Mouse (Mus musculus): ENCODE results near the gene Grm7.

Gene Grm7

DNA sequence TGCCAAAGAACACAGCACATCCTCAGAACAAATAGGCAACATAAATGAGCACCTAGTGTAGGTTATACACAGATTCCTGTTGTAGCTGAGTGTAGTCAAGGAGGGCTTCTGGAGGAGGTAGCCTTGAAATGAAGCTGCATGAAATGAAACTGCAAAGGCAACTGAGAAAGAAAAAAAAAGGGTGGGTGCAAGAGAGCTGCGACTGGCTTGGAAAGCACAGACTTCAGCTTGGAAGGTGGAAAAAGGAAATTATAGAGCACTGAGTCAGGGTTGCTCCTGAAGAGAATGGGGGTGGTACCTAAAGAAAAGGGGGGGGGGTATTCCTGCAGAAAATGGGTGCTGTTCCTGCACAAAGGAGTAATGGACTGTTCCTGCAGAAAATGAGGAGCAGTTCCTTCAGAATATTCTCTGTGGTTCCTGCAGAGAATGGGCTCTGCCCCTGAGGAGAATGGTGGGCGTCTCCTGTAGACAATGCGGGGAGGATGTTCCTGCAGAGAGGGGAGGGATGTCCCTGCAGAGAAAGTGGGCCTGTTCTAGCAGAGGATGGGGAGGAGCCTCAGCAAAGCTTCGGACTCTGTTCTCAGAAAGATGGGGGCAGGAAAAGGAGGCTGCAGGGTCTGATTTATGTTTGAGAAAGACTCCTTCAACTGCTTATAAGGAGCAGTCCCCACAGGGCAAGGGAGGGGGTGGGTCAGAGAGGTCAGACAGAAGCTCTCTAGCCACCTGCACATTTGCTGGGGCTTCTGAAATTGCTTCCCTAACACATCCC is 726.4 kb downstream of the Grm7 start:
- DNase-seq: no peak

GRCm38 (mm10) chr6:111372626-111373380 is 727.4 kb downstream of the Grm7 start:
- DNase-seq: no peak

- no peak for DNase-seq
These were observed 735.3 kb downstream of the Grm7 start for GRCm38 (mm10) chr6:111380710-111381109.

DNA sequence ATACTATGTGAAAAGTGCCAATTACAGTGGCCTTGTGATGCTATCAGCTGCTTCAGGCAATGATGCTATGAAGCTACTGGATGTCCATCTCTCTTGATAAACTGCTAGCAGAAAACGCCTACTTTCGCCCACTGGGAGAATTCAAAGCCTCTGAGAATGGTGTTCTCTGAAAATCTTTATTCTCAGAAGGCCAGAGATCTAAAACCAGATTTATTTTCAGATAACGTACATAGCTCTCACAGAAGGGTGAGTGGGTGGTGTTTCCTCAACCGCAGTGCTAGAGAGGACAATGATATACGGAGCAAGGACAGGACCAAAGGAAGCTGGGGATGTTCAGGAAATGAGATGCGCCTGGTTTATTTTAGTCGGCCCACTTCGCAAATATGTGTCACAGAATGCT is 763.4 kb downstream of the Grm7 start:
- DNase-seq: no peak

GRCm38 (mm10) chr6:111424737-111425136 is 779.4 kb downstream of the Grm7 start:
- no peak for DNase-seq

DNA sequence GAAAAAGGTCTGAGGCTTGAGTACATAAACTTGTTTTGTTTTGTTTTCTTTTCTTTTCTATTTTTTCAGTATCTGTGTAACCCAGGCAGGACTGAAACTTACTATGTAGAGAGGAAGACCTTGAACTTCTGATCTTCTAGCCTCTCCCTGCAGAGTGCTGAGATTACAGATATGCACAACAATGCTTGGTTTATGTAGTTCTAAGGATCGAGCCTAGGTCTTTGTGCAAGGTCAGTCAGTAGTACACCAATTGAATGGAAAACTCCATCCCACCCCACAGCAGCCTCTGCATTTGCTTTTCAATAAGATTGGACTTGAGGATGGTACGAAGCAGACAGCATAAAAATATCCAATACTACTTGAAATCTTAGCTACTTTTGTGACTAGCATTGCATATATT is 800.8 kb downstream of the Grm7 start:
- DNase-seq: no peak

DNA sequence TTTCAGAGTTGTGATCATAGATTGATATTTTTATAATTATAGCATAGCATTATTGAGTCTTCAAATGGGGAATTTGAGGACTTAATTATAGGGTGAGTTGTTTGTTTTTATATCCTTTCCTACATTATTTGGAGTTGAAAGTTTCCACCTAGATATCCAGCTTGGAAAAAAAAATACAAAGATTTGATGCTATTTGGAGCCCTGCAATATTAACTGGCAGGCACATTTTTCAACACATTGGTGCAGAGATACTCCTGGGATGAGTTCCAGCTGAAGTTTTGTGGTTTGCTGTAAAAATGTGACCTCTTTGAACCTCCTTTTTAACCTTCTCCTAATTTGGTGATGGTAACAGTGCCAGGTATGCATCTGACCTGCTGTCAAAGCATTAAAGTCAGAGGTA is 802.5 kb downstream of the Grm7 start:
- no peak for DNase-seq

DNA sequence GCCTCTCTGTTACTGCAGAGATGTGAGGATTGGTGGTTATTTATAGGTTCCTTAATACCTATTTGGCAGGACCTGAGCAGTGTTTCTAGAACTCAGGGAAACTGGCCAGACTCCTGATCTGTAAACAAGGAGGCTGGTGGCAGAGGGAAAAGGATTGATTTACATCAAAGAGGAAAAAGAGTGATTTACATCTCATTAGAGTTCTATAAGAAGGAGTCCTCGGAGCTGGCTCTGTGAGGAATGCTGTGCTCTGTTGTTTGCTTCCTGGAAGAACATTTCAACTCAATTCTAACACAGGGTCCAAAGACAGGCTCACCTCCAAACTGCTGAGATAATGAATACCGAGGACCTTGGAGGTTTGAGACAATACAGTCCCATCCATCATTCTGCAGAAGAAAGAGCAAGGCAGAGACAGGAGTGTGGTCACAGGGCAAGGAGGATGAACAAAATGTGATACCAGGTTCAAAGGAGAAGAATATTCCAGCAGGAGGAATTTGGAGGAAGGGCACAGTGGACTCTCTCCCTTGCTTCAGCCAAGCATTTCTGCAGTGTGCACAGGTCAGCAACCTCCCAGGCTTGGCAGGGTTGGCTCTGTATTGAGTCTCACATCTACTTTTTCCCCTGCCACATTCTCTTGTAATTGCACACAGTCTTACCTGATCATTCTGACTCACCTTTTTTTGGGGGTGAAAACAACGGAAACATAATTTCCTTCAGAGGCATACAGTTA is 803.8 kb downstream of the Grm7 start:
- DNase-seq: peak; percentile 31

DNA sequence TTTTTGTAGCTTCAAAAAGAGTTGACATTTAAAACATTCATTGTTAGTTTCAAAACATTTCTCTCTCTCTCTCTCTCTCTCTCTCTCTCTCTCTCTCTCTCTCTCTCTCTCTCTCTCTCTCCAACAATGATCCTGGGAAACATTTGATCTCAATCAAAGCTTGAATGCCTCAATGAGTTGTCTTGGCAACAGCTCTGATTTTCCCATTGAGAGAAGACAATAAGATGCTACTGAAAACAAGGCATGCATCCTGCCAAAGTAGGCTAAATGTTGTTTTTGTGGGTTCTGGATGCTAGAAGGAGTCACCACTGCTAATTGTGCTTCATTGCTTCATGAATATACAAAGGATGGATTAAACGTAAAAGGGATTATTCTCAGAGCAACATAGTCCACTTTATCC is 836.5 kb downstream of the Grm7 start:
- DNase-seq: no peak

DNA sequence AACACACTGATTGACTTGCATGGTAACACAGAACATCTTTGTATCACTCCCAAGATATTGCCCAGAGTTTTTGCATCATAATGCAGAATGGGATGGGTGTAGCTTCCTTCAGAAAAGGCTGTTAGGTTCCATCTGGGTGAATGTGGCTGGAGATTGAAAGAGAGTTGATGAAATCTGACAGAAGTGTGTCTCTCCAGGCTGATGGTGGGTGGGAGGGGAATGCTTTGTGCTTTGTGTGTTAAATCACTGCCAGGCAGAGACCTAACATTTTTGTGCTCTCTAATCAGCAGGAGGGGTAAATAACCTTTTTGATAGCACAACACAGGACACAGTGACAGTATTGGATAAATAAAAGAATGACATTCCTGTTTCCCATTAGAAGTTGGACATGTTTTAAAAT is 840.7 kb downstream of the Grm7 start:
- no peak for DNase-seq

DNA sequence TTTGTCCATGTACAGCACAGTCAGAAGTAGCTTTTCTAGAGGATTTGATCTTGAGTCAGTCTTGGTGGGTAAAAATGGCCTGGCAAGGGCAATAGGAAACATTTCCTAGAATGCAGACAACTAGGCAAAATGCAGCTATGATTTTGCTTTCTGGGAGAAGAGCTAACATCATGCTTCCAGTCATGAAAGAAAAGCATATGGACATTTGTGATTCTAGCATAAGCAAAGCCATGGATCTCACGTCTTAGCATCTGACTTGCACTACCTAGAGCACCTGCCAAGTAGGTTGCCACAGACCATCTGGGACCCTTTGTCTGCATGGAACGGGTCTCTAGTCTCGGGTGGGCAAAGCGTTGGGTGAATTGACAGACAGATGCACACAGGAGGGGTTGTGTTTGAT is 842.2 kb downstream of the Grm7 start:
- no peak for DNase-seq

GRCm38 (mm10) chr6:111492166-111492565 is 846.8 kb downstream of the Grm7 start:
- no peak for DNase-seq

GRCm38 (mm10) chr6:111499542-111499941 is 854.2 kb downstream of the Grm7 start:
- no peak for DNase-seq

- DNase-seq: no peak
These were observed 865.5 kb downstream of the Grm7 start for GRCm38 (mm10) chr6:111510768-111511459.

GRCm38 (mm10) chr6:111512359-111512758 is 867.0 kb downstream of the Grm7 start:
- DNase-seq: no peak

DNA sequence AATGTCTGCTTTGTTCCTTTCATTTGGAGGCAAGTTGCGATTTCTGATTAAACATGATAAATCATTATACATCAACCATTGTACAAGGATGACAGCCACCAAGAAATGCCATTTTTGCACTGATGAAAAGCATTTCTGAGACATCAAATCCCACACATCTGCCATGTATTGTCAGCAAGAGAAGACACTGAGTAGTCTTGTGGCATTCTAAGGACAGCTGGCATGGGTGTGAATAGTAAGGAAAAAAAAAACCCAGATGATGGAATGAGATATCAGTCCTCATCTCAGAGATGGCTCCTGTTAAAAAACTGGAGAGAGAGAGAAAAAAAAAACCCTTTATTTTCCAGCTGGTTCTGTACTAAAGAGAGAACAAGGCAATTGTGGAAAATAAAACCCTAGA is 875.8 kb downstream of the Grm7 start:
- DNase-seq: no peak

DNA sequence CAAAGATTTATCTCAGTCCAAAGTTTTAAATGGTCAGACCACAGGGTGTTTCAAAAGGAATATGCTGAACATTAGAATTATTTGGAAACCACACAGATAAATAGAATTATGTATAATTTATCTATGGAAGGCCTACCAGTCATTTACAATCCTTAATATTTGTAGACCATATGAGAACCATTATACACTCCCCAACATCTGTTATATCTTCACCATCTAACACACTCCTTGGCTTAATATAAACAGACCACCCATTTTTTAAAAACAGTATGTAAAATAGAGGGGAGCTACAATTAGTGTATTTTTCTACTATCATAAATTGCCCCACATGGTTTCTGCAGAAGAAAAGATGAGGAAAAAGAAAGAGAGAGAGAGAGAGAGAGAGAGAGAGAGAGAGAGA is 876.7 kb downstream of the Grm7 start:
- no peak for DNase-seq

DNA sequence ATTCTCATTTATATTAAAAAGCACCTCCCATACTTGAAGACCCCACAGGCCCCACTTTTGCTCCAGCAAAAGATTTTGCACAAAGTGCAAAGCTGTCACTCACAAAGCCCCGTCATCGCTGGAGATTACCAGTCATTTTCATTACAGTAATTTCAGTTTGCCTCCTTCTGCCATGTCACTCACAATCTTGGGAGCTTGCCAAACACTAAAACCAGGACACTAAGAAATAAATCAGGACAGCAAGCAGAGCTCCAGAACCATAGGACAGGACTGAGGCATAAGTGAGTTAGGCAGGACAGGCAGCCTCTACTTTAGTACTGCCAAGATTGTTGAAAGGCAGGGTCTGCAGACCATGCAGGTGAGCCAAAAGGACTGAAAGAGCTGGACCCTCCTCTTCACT is 884.6 kb downstream of the Grm7 start:
- no peak for DNase-seq

DNA sequence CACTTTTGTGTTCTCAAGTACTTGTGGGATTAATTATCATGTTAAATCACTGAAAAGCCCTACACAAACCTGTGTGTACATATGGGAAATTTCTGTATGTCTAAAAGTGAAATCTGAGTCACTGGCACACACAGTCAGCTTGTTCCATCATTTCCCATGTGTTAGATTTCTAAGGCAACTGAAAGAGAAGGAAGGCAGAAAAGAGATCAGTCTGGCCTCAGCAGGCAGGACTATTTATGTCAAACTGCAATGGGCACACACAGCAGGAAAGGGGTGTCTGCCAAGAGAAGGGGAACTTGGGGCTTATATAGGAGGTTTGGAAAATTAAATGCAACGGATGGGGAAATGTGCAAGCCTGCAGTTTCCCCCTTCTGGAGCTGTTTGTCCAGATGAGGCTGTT is 913.2 kb downstream of the Grm7 start:
- DNase-seq: no peak

DNA sequence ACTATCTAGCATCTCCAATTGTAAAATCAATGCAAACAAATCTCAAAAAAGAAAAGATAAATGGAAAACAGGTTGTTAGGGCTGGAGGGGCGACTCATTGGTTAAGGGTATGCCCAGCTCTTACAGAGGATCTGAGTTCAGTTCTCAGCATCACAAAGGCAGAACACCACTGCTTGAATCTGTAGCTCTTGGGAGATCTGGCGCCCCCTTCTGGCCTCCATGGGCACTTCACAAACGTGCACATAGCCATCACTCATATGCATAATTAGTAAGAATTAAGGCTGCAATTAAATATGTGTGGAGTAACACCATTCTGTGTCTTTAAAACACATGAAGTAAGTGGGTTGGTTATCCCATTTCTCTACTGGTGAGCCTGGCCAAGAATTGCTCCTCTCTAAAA is 914.1 kb downstream of the Grm7 start:
- no peak for DNase-seq

DNA sequence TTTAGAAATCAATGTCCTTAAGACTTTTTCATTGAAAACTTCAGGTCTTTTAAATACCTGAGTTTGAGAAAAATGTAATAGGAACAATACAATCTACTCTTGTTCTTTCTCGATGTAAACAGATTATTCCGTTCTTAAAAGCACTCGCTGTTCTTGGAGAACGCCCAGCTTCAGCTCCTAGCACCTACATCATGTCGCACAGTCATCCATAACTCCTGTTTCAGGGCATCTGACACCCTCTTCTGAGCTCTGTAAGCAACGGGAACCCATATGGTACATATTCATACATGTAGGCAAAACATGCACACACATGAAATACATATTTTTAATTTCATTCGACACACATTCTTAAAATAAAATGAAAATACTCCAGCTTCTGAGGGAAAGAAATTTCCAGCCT is 916.0 kb downstream of the Grm7 start:
- DNase-seq: no peak

DNA sequence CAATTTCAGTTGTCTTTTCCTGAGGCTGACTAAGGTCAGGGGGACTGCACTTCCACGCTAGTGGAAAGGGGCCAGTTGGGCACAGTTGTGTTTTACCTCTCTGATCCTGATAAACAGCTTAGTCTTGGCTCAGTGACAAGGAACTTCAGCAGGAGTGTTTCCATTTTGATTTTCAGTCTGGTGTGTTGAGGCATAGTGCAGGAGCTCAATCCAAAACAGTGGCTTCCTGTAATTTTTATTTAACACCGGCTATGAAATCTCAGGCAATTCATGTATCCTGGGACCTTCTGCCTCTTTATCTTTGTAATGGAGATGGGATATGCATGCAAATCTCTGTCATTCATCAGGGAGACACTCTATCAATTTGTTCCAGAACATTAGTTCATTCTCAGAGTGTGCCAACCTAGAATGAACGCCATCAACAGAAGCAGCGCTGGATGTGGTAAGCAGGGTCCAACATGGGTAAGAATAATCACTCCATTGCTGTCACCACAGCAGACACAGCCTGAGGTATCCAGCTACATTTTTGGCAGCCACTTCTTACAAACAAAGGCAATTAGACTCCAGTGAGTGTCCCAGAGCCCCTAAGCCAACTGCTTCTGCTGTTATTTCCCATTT is 926.2 kb downstream of the Grm7 start:
- DNase-seq: no peak

- peak; percentile 1 for DNase-seq
These were observed 939.5 kb downstream of the Grm7 start for GRCm38 (mm10) chr6:111584851-111585250.

Measured in kidney, postnatal 14 days (tissue).